Mouse (Mus musculus): ENCODE results near the gene Pum1. TPM values are rescaled to one million over a fixed set of nuclear protein-coding genes. Genes with fewer than 3 reads are reported as not detected.

The Pum1 gene
- polyA plus RNA-seq, 1 experiment from 2014 or later = 111 TPM

DNA sequence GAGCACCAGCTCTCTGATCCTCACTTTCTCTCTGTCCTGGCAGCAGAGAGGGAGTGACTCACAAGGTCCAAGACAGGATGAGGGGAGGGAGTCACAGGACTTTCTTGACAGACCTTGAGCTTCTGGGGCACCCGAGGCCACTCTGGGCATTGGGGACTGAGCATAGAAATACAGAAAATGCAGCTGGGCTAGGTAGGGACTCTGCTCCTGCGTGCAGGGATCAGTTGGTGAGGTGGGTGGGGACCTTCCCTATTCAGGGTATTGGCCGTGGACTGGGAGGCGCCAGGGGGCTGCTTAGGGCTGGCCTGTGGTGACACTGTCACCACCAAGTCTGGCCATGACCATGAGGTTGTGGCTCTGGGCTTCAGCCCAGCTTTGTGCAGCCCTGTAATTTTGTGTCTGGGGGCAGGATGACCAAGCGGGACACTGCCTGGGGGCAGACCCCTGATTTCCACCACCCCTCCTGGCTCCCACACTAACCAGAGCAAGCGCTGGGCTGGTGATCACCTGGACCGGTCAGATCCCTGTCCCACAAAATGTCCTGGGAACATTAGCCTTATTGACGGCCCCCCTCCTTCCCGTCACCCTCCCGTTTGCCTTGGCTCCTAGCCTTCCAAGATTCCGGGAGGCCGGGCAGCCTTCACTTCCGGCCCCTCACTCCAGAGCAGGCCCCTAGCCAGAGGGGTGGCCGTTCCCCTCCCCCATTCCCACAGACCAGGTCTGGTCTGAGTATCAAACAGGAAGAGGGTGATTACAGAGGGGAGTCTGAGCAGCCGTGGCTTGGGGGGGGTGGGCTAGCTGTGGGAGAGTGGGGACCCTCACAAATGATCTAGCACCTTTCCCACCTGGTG, 134.3 kb downstream of the Pum1 start:
- no peak overlapping the region for H3K27ac ChIP-seq
- ATAC-seq (replicated peaks) = no peak
- H3K4me2 ChIP-seq = peak overlapping the region; percentile 28
- H3K4me1 ChIP-seq = peaks cover 72% of the 10 kb centered on the region
- no peaks in the 10 kb centered on the region for H3K36me3 ChIP-seq (replicated peaks)
- H3K9me3 ChIP-seq = no peaks in the 10 kb centered on the region
- 36% methylated on average over 15 of the region's 15 CpGs for WGBS
- H3K27me3 ChIP-seq (replicated peaks) = no peaks in the 10 kb centered on the region
- H3K4me3 ChIP-seq = no peak overlapping the region
- no peak overlapping the region for H3K9ac ChIP-seq

DNA sequence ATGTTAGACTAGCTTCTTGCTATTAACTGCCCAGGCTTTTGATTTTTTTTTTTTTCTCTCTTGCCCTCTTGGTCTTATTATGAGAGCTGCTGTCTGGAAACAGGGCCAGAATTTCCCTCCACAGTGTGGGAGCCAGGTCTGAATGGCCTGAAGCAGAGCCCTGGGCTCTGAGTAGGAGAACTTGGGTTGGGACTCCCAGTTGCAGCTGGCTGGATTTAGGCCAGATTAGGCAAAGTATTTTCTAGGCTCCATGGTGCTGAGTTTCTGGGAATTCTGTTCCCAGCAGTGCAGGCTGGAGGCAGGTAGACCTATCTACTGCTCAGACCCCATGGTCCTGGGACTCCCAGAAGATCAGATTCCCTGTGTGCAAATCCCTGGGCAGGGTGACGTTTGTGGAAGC, 135.3 kb downstream of the Pum1 start:
- ATAC-seq (replicated peaks) = no peak
- Histone ChIP-seq H3K4me3 (no peak overlapping the region), H3K27ac (no peak overlapping the region), H3K4me2 (no peak overlapping the region), H3K9ac (no peak overlapping the region), H3K9me3 (no peaks in the 10 kb centered on the region), H3K36me3 (replicated peaks) (no peaks in the 10 kb centered on the region), H3K4me1 (peaks cover 78% of the 10 kb centered on the region), H3K27me3 (replicated peaks) (no peaks in the 10 kb centered on the region)
- WGBS = 53% methylated on average over 1 of the region's 1 CpGs

DNA sequence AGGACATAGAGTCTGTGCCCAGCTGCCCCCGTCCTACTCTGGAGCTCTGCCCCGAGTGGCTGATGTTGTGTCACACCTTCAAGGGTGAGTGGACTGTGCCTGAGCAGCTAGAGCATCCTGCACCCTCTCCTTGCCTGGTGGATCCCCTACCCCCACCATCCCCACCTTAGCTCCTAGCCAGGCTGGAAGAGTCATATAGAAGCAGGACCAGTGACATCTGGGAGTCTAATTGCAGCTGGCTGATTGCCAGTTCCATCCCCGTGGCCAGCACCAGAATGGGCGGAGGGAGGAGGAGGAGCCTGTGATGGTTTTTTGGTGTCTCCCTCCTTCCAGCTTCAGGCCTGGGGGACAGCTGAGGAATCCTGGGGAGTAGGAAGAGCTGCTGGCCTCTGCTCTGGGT, 136.0 kb downstream of the Pum1 start:
- H3K27ac ChIP-seq = no peak overlapping the region
- WGBS = 37% methylated on average over 4 of the region's 4 CpGs
- no peaks in the 10 kb centered on the region for H3K27me3 ChIP-seq (replicated peaks)
- no peak overlapping the region for H3K9ac ChIP-seq
- no peak overlapping the region for H3K4me2 ChIP-seq
- ATAC-seq (replicated peaks) = no peak
- H3K4me3 ChIP-seq = no peak overlapping the region
- H3K36me3 ChIP-seq (replicated peaks) = no peaks in the 10 kb centered on the region
- H3K4me1 ChIP-seq = peaks cover 81% of the 10 kb centered on the region
- H3K9me3 ChIP-seq = no peaks in the 10 kb centered on the region

DNA sequence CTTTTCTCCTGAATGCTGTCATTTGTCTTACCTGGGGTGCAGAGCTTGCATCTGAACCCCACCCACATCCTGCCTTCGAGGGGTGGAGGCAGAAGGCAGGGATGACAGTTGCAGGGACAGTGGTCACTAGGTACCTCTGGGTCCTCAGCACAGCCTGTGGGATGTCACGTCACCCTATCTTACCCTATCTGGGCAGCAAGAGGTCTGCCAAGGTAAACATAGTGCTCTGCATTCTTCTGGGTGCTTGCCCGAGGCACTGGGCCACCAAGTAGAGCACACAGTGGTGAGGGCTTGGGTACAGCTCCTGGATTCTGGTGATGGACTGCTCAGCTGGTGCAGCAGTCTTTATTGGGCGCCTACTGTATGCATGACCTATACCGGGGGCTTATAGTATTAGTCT, 136.5 kb downstream of the Pum1 start:
- Histone ChIP-seq H3K27me3 (replicated peaks) (no peaks in the 10 kb centered on the region), H3K4me1 (peaks cover 81% of the 10 kb centered on the region), H3K4me3 (no peak overlapping the region), H3K9me3 (no peaks in the 10 kb centered on the region), H3K36me3 (replicated peaks) (no peaks in the 10 kb centered on the region), H3K27ac (no peak overlapping the region), H3K9ac (no peak overlapping the region), H3K4me2 (no peak overlapping the region)
- 83% methylated on average over 5 of the region's 5 CpGs for WGBS
- no peak for ATAC-seq (replicated peaks)

DNA sequence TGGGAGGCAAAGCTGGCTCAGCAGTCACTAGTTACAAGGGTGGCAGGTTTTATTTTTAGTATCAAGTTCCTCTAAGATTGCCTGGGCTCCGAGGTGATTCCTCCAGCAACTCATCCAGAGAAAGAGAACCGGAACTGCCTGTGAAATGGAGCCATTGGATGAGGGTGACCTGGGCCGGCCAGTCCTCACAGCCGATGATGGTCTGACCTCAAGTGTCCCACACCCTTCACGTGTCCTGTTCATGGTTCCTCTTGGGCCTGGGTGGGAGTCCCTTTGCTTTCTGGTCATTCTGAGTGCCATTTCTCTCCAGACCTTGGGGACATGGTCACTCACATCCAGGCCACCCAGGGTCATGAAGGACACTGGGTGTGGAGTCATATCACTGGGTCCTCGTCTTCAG, 137.0 kb downstream of the Pum1 start:
- Histone ChIP-seq H3K4me3 (no peak overlapping the region), H3K9ac (no peak overlapping the region), H3K4me1 (peaks cover 81% of the 10 kb centered on the region), H3K4me2 (no peak overlapping the region), H3K9me3 (no peaks in the 10 kb centered on the region), H3K27ac (no peak overlapping the region), H3K27me3 (replicated peaks) (no peaks in the 10 kb centered on the region), H3K36me3 (replicated peaks) (no peaks in the 10 kb centered on the region)
- ATAC-seq (replicated peaks) = no peak
- WGBS = 83% methylated on average over 6 of the region's 6 CpGs

DNA sequence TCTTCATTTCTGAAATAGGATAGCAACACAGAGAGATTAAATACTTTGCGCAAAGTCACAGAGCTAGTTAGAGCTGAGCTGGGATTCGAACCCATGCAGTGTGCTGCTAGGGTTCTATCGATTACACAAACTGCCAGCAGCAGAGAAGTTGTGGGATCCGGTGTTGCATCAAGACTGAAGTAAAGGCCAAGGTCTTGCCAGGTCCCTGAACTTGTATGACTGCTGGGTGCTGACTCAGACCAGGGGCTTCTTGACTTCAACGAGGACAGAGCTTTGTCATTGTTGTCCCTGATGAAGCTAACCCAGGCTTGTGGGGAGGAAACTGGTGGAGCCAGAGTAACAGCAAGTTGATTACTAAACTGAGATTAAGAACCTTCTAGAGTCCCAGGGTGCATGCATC, 138.1 kb downstream of the Pum1 start:
- WGBS = 90% methylated on average over 5 of the region's 5 CpGs

DNA sequence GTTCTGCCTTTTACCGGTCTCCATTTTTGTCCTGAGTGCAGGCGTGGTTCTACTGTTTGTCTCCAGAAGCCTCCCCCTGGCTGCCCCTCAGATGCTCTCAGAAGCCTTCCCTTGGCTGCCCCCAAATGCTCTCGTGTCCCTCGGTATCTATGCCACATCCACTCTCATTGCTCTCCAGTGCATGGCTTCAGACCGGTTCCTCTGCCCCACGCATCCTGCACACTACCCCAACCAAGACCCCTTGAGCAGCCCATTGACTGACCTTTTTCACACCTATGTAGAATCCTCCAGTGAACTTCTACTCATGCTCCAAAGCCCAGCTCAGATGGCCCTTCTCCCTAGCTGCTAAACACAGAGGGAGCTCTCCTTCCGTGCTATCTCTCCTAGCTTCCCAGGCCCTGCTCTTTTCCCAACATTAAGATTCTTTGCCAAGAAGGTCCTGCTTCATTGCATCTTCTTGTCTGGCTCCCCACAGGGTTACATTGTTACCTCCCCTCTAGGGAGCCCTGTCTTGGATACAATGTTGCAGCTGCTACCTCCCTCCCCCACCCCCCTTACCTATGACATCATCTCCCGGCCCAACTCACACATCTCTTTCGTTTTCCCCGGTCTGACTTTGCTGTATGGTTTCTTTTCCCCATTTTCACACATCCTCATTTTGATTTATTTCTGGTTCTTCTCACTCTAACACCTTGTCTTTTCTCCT, 138.7 kb downstream of the Pum1 start:
- Histone ChIP-seq H3K4me3 (no peak overlapping the region), H3K9ac (no peak overlapping the region), H3K4me2 (no peak overlapping the region), H3K4me1 (peaks cover 75% of the 10 kb centered on the region), H3K27ac (no peak overlapping the region), H3K27me3 (replicated peaks) (no peaks in the 10 kb centered on the region), H3K36me3 (replicated peaks) (no peaks in the 10 kb centered on the region), H3K9me3 (no peaks in the 10 kb centered on the region)
- no peak for ATAC-seq (replicated peaks)
- WGBS = 49% methylated on average over 10 of the region's 10 CpGs

More for the DNA sequence above, 138.1 kb downstream of the Pum1 start:
- ATAC-seq (replicated peaks) = no peak
- Histone ChIP-seq H3K4me3 (no peak overlapping the region), H3K27me3 (replicated peaks) (no peaks in the 10 kb centered on the region), H3K36me3 (replicated peaks) (no peaks in the 10 kb centered on the region), H3K9ac (no peak overlapping the region), H3K9me3 (no peaks in the 10 kb centered on the region), H3K4me1 (peaks cover 80% of the 10 kb centered on the region), H3K27ac (no peak overlapping the region), H3K4me2 (no peak overlapping the region)

DNA sequence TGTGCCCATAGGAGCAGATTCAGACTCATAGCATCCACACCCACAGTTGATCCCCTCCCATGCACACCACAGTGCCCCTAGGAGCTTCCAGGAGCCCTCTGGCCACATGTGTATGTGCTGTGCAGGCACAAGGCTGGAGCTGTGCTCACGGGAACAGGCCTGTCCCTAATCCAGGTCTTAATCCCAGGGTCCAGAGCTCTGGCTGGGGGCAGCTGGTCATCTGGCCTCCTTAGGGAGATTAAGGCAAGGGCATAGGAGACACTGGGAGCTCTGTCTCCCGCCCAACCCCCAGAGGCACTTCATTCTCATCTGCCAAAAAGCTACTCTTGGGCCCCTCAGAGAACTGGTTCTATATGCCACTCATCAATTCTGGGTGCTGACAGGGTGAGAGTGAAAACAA, 140.5 kb downstream of the Pum1 start:
- no peak for ATAC-seq (replicated peaks)
- Histone ChIP-seq H3K27me3 (replicated peaks) (no peaks in the 10 kb centered on the region), H3K4me3 (no peak overlapping the region), H3K27ac (peak overlapping the region; percentile 77), H3K4me2 (no peak overlapping the region), H3K36me3 (replicated peaks) (no peaks in the 10 kb centered on the region), H3K9ac (no peak overlapping the region), H3K4me1 (peaks cover 66% of the 10 kb centered on the region), H3K9me3 (no peaks in the 10 kb centered on the region)
- 48% methylated on average over 2 of the region's 2 CpGs for WGBS

DNA sequence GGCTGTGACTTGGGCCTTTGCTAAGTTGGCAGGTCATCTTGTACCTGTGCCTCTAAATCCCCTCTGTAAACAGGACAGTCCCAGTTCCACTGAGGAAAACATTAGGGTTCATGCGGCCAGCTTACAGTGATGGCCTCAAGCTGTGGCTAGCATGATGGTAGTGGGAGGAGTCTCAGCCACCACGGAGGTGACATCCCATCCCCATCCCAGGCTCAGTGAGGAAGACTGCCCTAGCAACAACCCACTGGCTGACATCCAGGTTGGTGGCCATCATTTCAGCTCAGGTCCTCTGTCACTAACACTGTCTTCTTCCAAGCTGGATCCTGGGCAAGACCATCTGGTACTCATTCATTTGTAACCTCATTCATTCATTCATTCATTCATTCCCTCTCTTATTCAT, 141.2 kb downstream of the Pum1 start:
- Histone ChIP-seq H3K36me3 (replicated peaks) (no peaks in the 10 kb centered on the region), H3K4me1 (peaks cover 64% of the 10 kb centered on the region), H3K4me2 (no peak overlapping the region), H3K9ac (no peak overlapping the region), H3K4me3 (no peak overlapping the region), H3K27ac (peak overlapping the region; percentile 77), H3K9me3 (no peaks in the 10 kb centered on the region), H3K27me3 (replicated peaks) (no peaks in the 10 kb centered on the region)
- WGBS = 58% methylated on average over 2 of the region's 2 CpGs
- no peak for ATAC-seq (replicated peaks)

DNA sequence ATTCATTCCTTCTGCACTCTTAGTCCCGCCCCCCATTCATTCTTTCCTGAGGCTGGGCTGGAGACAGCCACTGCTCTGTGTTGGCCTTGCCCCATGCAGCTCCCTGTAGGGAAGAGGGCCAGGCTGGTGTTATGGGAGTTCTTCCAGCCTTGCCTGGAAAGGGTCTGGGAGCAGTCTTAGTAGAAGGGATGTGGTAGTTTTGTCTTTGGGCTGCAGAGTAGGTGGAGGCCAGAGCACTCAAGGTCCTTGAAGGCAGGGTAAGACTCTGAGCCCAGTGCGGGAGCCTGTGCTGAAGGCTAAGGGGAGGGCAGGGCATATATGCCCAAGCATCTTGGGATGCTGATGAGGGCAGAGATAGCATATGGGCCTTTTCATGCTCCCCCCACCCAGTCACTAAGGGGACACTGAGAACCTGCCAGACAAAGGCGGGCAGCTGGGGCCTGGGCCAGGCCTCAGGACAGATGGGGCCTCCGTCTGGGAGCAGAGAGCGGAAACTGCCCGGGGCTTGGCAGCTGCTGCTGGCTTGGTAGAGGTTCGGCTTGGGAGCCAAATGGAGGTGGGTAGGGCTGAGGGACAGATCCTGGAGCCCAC, 141.7 kb downstream of the Pum1 start:
- Histone ChIP-seq H3K9me3 (no peaks in the 10 kb centered on the region), H3K4me1 (peaks cover 66% of the 10 kb centered on the region), H3K36me3 (replicated peaks) (no peaks in the 10 kb centered on the region), H3K27ac (peak overlapping the region; percentile 77), H3K27me3 (replicated peaks) (no peaks in the 10 kb centered on the region), H3K4me2 (no peak overlapping the region), H3K9ac (no peak overlapping the region), H3K4me3 (no peak overlapping the region)
- 25% methylated on average over 7 of the region's 7 CpGs for WGBS
- ATAC-seq (replicated peaks) = peak; percentile 70

DNA sequence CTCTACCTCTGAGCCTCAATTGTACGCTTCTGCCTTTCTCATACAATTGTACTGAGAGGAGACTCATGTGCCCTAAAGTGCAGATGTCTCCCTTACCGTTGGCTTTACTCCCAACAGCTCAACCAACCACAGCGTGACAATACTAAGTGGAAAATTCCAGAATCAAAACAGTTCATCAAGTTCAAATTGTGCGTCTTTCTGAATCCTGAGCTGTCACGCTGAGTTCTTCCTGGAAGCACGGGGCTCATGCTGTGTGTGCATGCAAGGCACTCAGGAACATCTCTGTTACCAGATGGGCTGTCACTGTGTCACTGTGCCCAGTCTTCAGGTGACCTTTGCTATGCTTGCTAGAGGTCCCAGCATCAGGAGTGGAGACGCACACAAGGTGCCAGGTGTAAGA, 142.6 kb downstream of the Pum1 start:
- ATAC-seq (replicated peaks) = no peak
- no peaks in the 10 kb centered on the region for H3K36me3 ChIP-seq (replicated peaks)
- 56% methylated on average over 7 of the region's 7 CpGs for WGBS

DNA sequence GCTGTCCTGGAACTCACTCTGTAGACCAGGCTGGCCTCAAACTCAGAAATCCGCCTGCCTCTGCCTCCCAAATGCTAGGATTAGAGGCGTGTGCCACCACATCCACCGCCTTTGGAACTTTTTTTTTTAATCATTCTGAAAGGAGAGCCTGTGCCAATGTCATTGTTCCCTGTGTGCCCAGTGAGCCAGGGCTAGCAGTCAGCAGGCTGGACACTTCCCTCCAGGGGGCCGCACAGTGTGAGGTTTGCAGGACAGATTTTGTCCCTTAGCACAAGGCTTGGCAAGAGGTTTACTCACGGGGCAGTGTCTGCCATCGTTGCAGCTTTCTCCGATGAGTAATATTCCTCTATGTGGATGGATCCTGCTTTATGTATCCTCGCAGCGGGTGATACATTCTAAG, 143.6 kb downstream of the Pum1 start:
- Histone ChIP-seq H3K27me3 (replicated peaks) (no peaks in the 10 kb centered on the region), H3K9ac (no peak overlapping the region), H3K9me3 (no peaks in the 10 kb centered on the region), H3K4me1 (peaks cover 74% of the 10 kb centered on the region), H3K4me3 (no peak overlapping the region), H3K4me2 (no peak overlapping the region), H3K36me3 (replicated peaks) (no peaks in the 10 kb centered on the region), H3K27ac (no peak overlapping the region)
- no peak for ATAC-seq (replicated peaks)
- 91% methylated on average over 9 of the region's 9 CpGs for WGBS

More for the DNA sequence above, 142.6 kb downstream of the Pum1 start:
- no peak overlapping the region for H3K4me2 ChIP-seq
- no peak overlapping the region for H3K9ac ChIP-seq
- no peaks in the 10 kb centered on the region for H3K27me3 ChIP-seq (replicated peaks)
- H3K4me3 ChIP-seq = no peak overlapping the region
- peaks cover 67% of the 10 kb centered on the region for H3K4me1 ChIP-seq
- no peaks in the 10 kb centered on the region for H3K9me3 ChIP-seq
- peak overlapping the region; percentile 17; the same call in 1 of the 2 replicates for H3K27ac ChIP-seq

Data from midbrain, embryonic 15.5 days (tissue).